Comparison of ENCODE assay signal across 8 mouse cellular contexts in the genomic region with DNA sequence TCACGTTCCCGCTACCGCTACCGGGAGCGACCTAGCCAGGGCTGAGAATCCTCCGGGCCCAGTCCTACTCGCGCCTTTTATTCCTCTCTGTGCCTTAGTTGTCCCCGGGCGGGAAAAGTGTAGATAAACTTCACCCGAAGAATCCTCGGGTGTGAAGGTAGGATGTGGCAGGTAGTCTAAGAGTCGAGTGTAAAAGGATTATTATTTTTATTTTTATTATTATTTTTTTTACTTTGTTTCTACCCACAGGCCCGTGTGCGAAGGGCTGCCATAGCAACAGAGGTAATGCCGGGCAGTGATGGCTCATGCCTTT. TPM values are rescaled to one million over a fixed set of nuclear protein-coding genes. Genes with fewer than 3 reads are reported as not detected.
DNase-seq lines count a peak whose midpoint lies in the region; ATAC-seq lines count a peak whose summit lies in the region.

A gene (minus strand): TSS at position 35 of the 313 bp plus-strand sequence.

- H3K36me3 ChIP-seq in neural tube, embryonic 11.5 days (ENCODE audit: control insufficient read depth, insufficient read depth, low read length) = no peaks in the 10 kb centered on the region
- H3K36me3 ChIP-seq in embryonic facial prominence, embryonic 11.5 days (replicated peaks; ENCODE audit: control insufficient read depth, insufficient read depth, low read depth, low read length) = no peaks in the 10 kb centered on the region
- H3K36me3 ChIP-seq in heart, embryonic 14.5 days (ENCODE audit: control insufficient read depth, insufficient read depth, low read length) = peaks cover 17% of the 10 kb centered on the region
- H3K36me3 ChIP-seq in neural tube, embryonic 13.5 days = peaks cover 3% of the 10 kb centered on the region; the same call in 1 of the 2 replicates

- intact Hi-C loops in left cerebral cortex, postnatal 36 days (cut with DNase I) = loop anchor here (2.0 to 10.0 kb wide), 4 partner anchors 396 to 614 kb away; a partner anchor contains a TSS

- peak within 1 kb of the TSS; percentile 85 for H3K4me2 ChIP-seq in neural tube, embryonic 11.5 days (ENCODE audit: low read depth)
- peak within 1 kb of the TSS; percentile 67 for H3K4me2 ChIP-seq in embryonic facial prominence, embryonic 11.5 days (ENCODE audit: low read depth, low read length)
- H3K4me2 ChIP-seq in heart, embryonic 14.5 days (ENCODE audit: low read length) = peak within 1 kb of the TSS; percentile 86
- H3K4me2 ChIP-seq in neural tube, embryonic 13.5 days = peak within 1 kb of the TSS; percentile 66

- H3K4me1 ChIP-seq in neural tube, embryonic 11.5 days (ENCODE audit: control insufficient read depth, insufficient read depth, low read length) = peaks cover 8% of the 10 kb centered on the region; the same call in 1 of the 2 replicates
- H3K4me1 ChIP-seq in embryonic facial prominence, embryonic 11.5 days (ENCODE audit: control insufficient read depth, insufficient read depth, low read length) = no peaks in the 10 kb centered on the region
- peaks cover 0 to 9% of the 10 kb centered on the region in 2 experiments; a peak in 2 of 4 replicates for H3K4me1 ChIP-seq in heart, embryonic 14.5 days (ENCODE audit: control insufficient read depth in 2 of 2, insufficient read depth in 2 of 2, low read length in 2 of 2)
- H3K4me1 ChIP-seq in neural tube, embryonic 13.5 days (replicated peaks) = peaks cover 22% of the 10 kb centered on the region

- H3K27me3 ChIP-seq in neural tube, embryonic 11.5 days (ENCODE audit: control insufficient read depth, insufficient read depth, low read length) = no peaks in the 10 kb centered on the region
- H3K27me3 ChIP-seq in embryonic facial prominence, embryonic 11.5 days (ENCODE audit: control insufficient read depth, insufficient read depth, low read length) = no peaks in the 10 kb centered on the region
- H3K27me3 ChIP-seq in heart, embryonic 14.5 days (ENCODE audit: control insufficient read depth, insufficient read depth, low read length) = no peaks in the 10 kb centered on the region
- no peaks in the 10 kb centered on the region for H3K27me3 ChIP-seq in neural tube, embryonic 13.5 days

- 19% methylated on average over 16 of the region's 16 CpGs for WGBS in neural tube, embryonic 11.5 days
- 19% methylated on average over 16 of the region's 16 CpGs for WGBS in embryonic facial prominence, embryonic 11.5 days
- 11% methylated on average over 16 of the region's 16 CpGs for WGBS in heart, embryonic 14.5 days
- 13% methylated on average over 16 of the region's 16 CpGs for WGBS in neural tube, embryonic 13.5 days

- DNase-seq in neural tube, embryonic 11.5 days (ENCODE audit: low spot score) = no peak
- no peak for DNase-seq in neural tube, embryonic 10.5 days (ENCODE audit: extremely low spot score, low spot score)
- DNase-seq in embryonic facial prominence, embryonic 11.5 days (ENCODE audit: low spot score) = no peak
- DNase-seq in left cerebral cortex, postnatal 36 days (ENCODE audit: low spot score in 2 of 2) = no peak
- DNase-seq in right cerebral cortex, adult 2 months (ENCODE audit: low spot score in 2 of 2) = no peak
- no peak for DNase-seq in retina, postnatal 1 day

- H3K9me3 ChIP-seq in neural tube, embryonic 11.5 days (ENCODE audit: control insufficient read depth, low read length) = no peaks in the 10 kb centered on the region
- no peaks in the 10 kb centered on the region for H3K9me3 ChIP-seq in embryonic facial prominence, embryonic 11.5 days (replicated peaks; ENCODE audit: control insufficient read depth, low read length)
- no peaks in the 10 kb centered on the region for H3K9me3 ChIP-seq in heart, embryonic 14.5 days (ENCODE audit: control insufficient read depth, low read length)
- no peaks in the 10 kb centered on the region for H3K9me3 ChIP-seq in neural tube, embryonic 13.5 days

- no peak for ATAC-seq in neural tube, embryonic 11.5 days (ENCODE audit: insufficient read depth, low FRiP score, low TSS enrichment)
- ATAC-seq in embryonic facial prominence, embryonic 11.5 days (replicated peaks; ENCODE audit: insufficient number of reproducible peaks, low FRiP score, low TSS enrichment, low read depth) = peak; percentile 29; the same call in 1 of the 2 replicates
- no peak for ATAC-seq in heart, embryonic 14.5 days (ENCODE audit: insufficient number of reproducible peaks, insufficient read depth, low FRiP score, low read depth)
- no peak for ATAC-seq in neural tube, embryonic 13.5 days (ENCODE audit: low read depth)

- H3K4me3 ChIP-seq in neural tube, embryonic 11.5 days (ENCODE audit: low read depth, low read length) = peak within 1 kb of the TSS; percentile 63
- peak within 1 kb of the TSS; percentile 50 for H3K4me3 ChIP-seq in embryonic facial prominence, embryonic 11.5 days (ENCODE audit: low read depth, low read length)
- peak within 1 kb of the TSS; percentile 61 to 79 for H3K4me3 ChIP-seq in heart, embryonic 14.5 days (ENCODE audit: control insufficient read depth in 1 of 2, insufficient read depth in 1 of 2, low read depth in 1 of 2, low read length in 2 of 2)
- H3K4me3 ChIP-seq in neural tube, embryonic 13.5 days = peak within 1 kb of the TSS; percentile 54

- H3K27ac ChIP-seq in neural tube, embryonic 11.5 days (ENCODE audit: low read depth, low read length) = peak within 1 kb of the TSS; percentile 99
- H3K27ac ChIP-seq in embryonic facial prominence, embryonic 11.5 days (replicated peaks; ENCODE audit: low read depth, low read length) = peak within 1 kb of the TSS; percentile 96
- H3K27ac ChIP-seq in heart, embryonic 14.5 days (replicated peaks in 1 of 2; ENCODE audit: control insufficient read depth in 1 of 2, insufficient read depth in 1 of 2, low read depth in 2 of 2, low read length in 2 of 2) = peak within 1 kb of the TSS; percentile 99
- peak within 1 kb of the TSS; percentile 99 for H3K27ac ChIP-seq in neural tube, embryonic 13.5 days (replicated peaks)

- H3K9ac ChIP-seq in neural tube, embryonic 11.5 days (ENCODE audit: low read length) = peak within 1 kb of the TSS; percentile 100
- peak within 1 kb of the TSS; percentile 100 for H3K9ac ChIP-seq in embryonic facial prominence, embryonic 11.5 days (replicated peaks; ENCODE audit: low read length)
- H3K9ac ChIP-seq in heart, embryonic 14.5 days (ENCODE audit: low read length) = peak within 1 kb of the TSS; percentile 99
- peak within 1 kb of the TSS; percentile 96 for H3K9ac ChIP-seq in neural tube, embryonic 13.5 days

RNA-seq across cellular contexts. Expression of the gene that starts here (rescaled TPM):
- 25.4 and 25.6 TPM in 2 replicates for polyA plus RNA-seq in neural tube, embryonic 11.5 days (2014; fragmentation: Nextera tagmentation; extraction: Ambion mirVana)
- polyA plus RNA-seq in embryonic facial prominence, embryonic 11.5 days (2014; fragmentation: Nextera tagmentation; extraction: Ambion mirVana) = 22.8 and 25.5 TPM in 2 replicates
- 19.3 and 20.1 TPM in 2 replicates for polyA plus RNA-seq in heart, embryonic 14.5 days (2014; fragmentation: Nextera tagmentation; extraction: Ambion mirVana)
- total RNA-seq in left cerebral cortex, postnatal 36 days (2021) = 10 to 100 TPM; 25.6 to 32.1 TPM
- polyA plus RNA-seq in neural tube, embryonic 13.5 days (2015; fragmentation: Nextera tagmentation; extraction: Ambion mirVana) = 20.6 and 23.4 TPM in 2 replicates
